Mouse (Mus musculus) effector memory CD4-positive, alpha-beta T cell, adult 7 months (primary cell): Measurements from ENCODE around the gene Vsig8. TPM values are rescaled to one million over a fixed set of nuclear protein-coding genes. Genes with fewer than 3 reads are reported as not detected.

Experiments used
- polyA plus RNA-seq: library from polyadenylated mRNA; unstranded; fragments of 100-300 nt; shearing (Covaris generic); gene quantifications from one replicate; pipeline ENCODE4 v1.2.1, GENCODE M21; 2017

The Vsig8 gene
- polyA plus RNA-seq = not detected

GRCm38 (mm10) chr1:172555638-172556037 lies at the start of gene Vsig8:
Gene Vsig8 (plus strand): TSS chr1:172555938.

GRCm38 (mm10) chr1:172520576-172521440 lies 34.9 kb upstream of the Vsig8 start, which contains the start of gene Cfap45:
Gene Cfap45 (plus strand): TSS chr1:172520801.

GRCm38 (mm10) chr1:172590385-172590784 lies 34.6 kb downstream of the Vsig8 start, which contains the start of gene Slamf8:
Gene Slamf8 (minus strand): TSS chr1:172590568.

GRCm38 (mm10) chr1:172602326-172602725 lies 46.6 kb downstream of the Vsig8 start, which contains the start of gene Fcrl6:
Gene Fcrl6 (minus strand): TSS chr1:172602551.

Other genes starting within 250 kb of the Vsig8 start
- gene Kcnj9, start 226.6 kb upstream of the Vsig8 start, polyA plus RNA-seq = not detected
- 0.18 TPM for gene Kcnj10, start 214.7 kb upstream of the Vsig8 start, polyA plus RNA-seq
- 12.6 TPM for gene Pigm, start 179.4 kb upstream of the Vsig8 start, polyA plus RNA-seq
- gene Slamf9, start 80.6 kb upstream of the Vsig8 start, polyA plus RNA-seq = not detected
- 0.78 TPM for gene Igsf9, start 74.2 kb upstream of the Vsig8 start, polyA plus RNA-seq
- gene Tagln2, start 55.9 kb upstream of the Vsig8 start, polyA plus RNA-seq = 643 TPM
- 0.94 TPM for gene Cfap45, start 35.1 kb upstream of the Vsig8 start, polyA plus RNA-seq
- 0.60 TPM for gene Slamf8, start 34.6 kb downstream of the Vsig8 start, polyA plus RNA-seq
- not detected for gene Fcrl6, start 46.6 kb downstream of the Vsig8 start, polyA plus RNA-seq
- gene Dusp23, start 77.0 kb downstream of the Vsig8 start, polyA plus RNA-seq = 3.1 TPM
- gene Crp, start 142.1 kb downstream of the Vsig8 start, polyA plus RNA-seq = not detected